Mouse (Mus musculus): Measurements from ENCODE around the gene Ksr1. TPM values are rescaled to one million over a fixed set of nuclear protein-coding genes. Genes with fewer than 3 reads are reported as not detected.

Gene Ksr1
- 1 to 10 TPM; 1.7 to 6.5 TPM for polyA plus RNA-seq (2012; fragmentation: generic; extraction: Trizol)

DNA sequence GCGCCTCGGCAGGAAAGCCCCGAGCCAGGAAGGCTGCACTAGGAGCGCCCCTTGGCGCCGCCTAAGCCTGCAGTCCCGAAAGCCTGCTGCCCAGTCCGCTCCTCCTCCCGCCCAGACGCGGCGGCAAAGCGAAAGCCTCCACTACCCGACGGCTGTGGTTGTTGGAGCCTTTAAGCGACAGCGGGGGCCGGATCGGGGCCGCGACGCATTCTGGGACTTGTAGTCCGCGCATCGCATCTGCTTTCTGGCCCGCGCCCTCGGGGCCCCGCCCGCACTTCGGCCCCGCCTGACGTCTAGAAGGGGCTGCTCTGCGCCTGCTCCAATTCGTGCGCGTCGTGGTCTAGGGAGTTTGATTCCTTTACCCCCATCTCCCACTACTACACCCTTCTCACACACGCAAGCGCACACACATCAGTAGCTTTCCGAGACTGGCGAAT lies at the start of gene Ksr1:
TSS of gene Ksr1 (minus strand) at position 77 of the 437 bp plus-strand sequence.

GRCm38 (mm10) chr11:78984483-78985177 lies 161.6 kb downstream of the Ksr1 start, which contains the start of gene Lgals9:
TSS of gene Lgals9 (minus strand) at chr11:78984946.

Other genes with a start within 250 kb of the Ksr1 start
- gene Nos2, start 225.6 kb downstream of the Ksr1 start, polyA plus RNA-seq (2012; fragmentation: generic; extraction: Trizol) = not detected
- gene Lgals9, start 161.5 kb downstream of the Ksr1 start, polyA plus RNA-seq (2012; fragmentation: generic; extraction: Trizol) = 100 to 1,000 TPM in 1 of 2 experiments, 10 to 100 TPM in 1; 26.2 to 151 TPM
- 10 to 100 TPM in 1 of 2 experiments, 1 to 10 TPM in 1; 1.7 to 23.9 TPM for gene Wsb1, start 108.3 kb upstream of the Ksr1 start, polyA plus RNA-seq (2012; fragmentation: generic; extraction: Trizol)
- gene Gm9964, start 150.5 kb upstream of the Ksr1 start, polyA plus RNA-seq (2012; fragmentation: generic; extraction: Trizol) = not detected
- 1 to 10 TPM; 1.2 to 5.4 TPM for gene Nf1, start 193.3 kb upstream of the Ksr1 start, polyA plus RNA-seq (2012; fragmentation: generic; extraction: Trizol)

All from C3H10T1/2 (cell line).